Mouse (Mus musculus): Measurements from ENCODE around the gene Tmed3. TPM values are rescaled to one million over a fixed set of nuclear protein-coding genes. Genes with fewer than 3 reads are reported as not detected.

Tmed3 gene
- 10 to 100 TPM; 57.0 to 65.7 TPM for total RNA-seq (2023)

DNA sequence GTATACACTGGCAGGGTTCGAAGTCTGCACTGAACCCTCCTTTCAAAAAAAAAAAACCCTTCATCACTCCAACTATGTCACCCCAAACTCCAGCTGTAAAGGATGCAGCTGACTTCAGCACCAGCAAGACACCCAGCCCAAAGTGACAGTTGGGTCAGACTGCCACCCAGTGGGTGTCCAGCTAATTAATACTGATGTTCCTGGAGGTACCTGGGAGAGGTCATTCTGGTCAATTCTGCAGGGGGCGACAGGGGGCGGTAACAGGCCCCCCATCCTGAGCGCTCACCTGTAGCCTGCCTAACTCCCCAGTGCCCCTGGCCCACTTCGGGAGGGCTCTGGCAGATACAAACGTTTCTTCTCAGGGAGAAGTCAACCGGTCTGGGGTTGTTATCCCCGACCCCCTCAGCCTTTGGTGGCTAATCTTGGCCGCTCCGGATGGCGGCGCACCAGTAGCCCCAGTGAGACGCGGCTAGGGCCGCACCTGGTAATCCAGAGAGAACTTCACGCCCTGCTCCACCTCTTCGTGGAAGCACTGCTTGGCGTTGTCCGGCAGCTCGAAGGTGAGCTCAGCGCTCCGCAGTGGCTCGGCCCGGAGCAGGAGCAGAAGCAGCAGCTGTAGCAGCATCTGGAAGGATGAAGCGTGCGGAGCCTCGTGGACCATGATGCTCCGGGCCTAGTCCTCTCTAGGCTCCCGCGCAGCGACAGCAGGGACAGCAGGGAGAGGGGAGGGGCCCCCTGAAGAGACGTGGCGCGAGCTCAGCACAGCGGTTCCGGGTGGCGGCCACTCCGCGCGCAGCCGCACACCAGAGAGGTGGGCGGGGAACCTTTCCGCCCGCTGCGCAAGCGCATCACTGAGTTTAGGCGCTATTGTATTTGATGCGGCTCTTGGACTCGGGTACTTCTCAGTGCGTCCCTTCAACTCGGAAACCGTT is at the start of gene Tmed3:
Gene Tmed3, minus strand, starts transcription at position 804 of the 932 bp plus-strand sequence.

DNA sequence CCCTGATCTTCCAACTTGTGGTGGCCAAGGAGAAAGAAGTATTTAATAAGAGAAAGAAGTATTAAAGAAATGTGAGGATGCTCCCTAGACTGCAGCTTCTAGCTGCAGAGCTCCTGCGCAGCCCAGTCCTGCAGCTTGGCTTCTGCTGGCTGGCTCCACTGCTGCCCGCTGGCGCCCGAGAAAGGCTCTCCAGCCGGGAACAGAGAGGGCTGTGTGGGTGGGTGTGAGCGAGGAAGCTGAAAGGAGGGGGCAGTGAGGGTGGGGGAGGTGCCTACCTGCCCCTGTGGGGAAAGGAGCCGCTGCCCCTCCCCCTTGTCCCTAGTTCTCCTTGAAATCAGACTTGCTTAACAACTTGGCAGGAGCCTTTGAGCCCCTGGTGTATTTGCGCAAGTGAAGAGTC is 33.4 kb upstream of the Tmed3 start, which contains the start of gene Ankrd34c:
Gene Ankrd34c, minus strand, starts transcription at position 181 of the 400 bp plus-strand sequence.

Other genes starting within 250 kb of the Tmed3 start
- not detected for gene Minar1, start 81.9 kb downstream of the Tmed3 start, total RNA-seq (2023)
- not detected for gene Ankrd34c, start 33.4 kb upstream of the Tmed3 start, total RNA-seq (2023)
- gene Rasgrf1, start 204.8 kb upstream of the Tmed3 start, total RNA-seq (2023), result under 1 TPM in 1 of 2 experiments, not detected in 1; 0.15 TPM

Measured in monocyte, adult 59 days (primary cell).